Mouse (Mus musculus): Measurements from ENCODE around the gene Rasgrf1. TPM values are rescaled to one million over a fixed set of nuclear protein-coding genes. Genes with fewer than 3 reads are reported as not detected.

Rasgrf1 gene
- polyA plus RNA-seq, 1 experiment from 2014 or later, result 1.1 TPM

GRCm38 (mm10) chr9:90011849-90012248 is 102.1 kb downstream of the Rasgrf1 start:
- H3K9ac ChIP-seq, result no peak overlapping the region
- no peaks in the 10 kb centered on the region for H3K4me1 ChIP-seq
- no peak for ATAC-seq (ENCODE audit: insufficient number of reproducible peaks, low FRiP score, low TSS enrichment, low read depth)
- no peaks in the 10 kb centered on the region for H3K9me3 ChIP-seq (replicated peaks)
- no peak overlapping the region for H3K27ac ChIP-seq (replicated peaks)
- WGBS, result 56% methylated on average over 2 of the region's 2 CpGs
- H3K4me3 ChIP-seq (replicated peaks), result no peak overlapping the region
- H3K4me2 ChIP-seq (replicated peaks), result no peak overlapping the region
- H3K27me3 ChIP-seq, result no peaks in the 10 kb centered on the region
- no peaks in the 10 kb centered on the region for H3K36me3 ChIP-seq

- no peak overlapping the region for H3K4me3 ChIP-seq (replicated peaks)
- H3K27ac ChIP-seq (replicated peaks), result no peak overlapping the region
- ATAC-seq (ENCODE audit: insufficient number of reproducible peaks, low FRiP score, low TSS enrichment, low read depth), result no peak
- no peaks in the 10 kb centered on the region for H3K9me3 ChIP-seq (replicated peaks)
- 76% methylated on average over 3 of the region's 3 CpGs for WGBS
- no peaks in the 10 kb centered on the region for H3K4me1 ChIP-seq
- H3K4me2 ChIP-seq (replicated peaks), result no peak overlapping the region
- no peaks in the 10 kb centered on the region for H3K27me3 ChIP-seq
- no peak overlapping the region for H3K9ac ChIP-seq
- H3K36me3 ChIP-seq, result no peaks in the 10 kb centered on the region
Observed at GRCm38 (mm10) chr9:90014649-90015048, 104.9 kb downstream of the Rasgrf1 start.

- ATAC-seq (ENCODE audit: insufficient number of reproducible peaks, low FRiP score, low TSS enrichment, low read depth), result no peak
- Histone ChIP-seq H3K4me3 (replicated peaks) (no peak overlapping the region), H3K4me2 (replicated peaks) (no peak overlapping the region), H3K27ac (replicated peaks) (no peak overlapping the region), H3K9me3 (replicated peaks) (no peaks in the 10 kb centered on the region), H3K4me1 (no peaks in the 10 kb centered on the region), H3K27me3 (no peaks in the 10 kb centered on the region), H3K36me3 (no peaks in the 10 kb centered on the region), H3K9ac (no peak overlapping the region)
- WGBS, result 73% methylated on average over 6 of the region's 6 CpGs
Observed at GRCm38 (mm10) chr9:90016204-90016603, 106.5 kb downstream of the Rasgrf1 start.

- Histone ChIP-seq H3K4me3 (replicated peaks) (no peak overlapping the region), H3K27me3 (no peaks in the 10 kb centered on the region), H3K4me1 (no peaks in the 10 kb centered on the region), H3K9me3 (replicated peaks) (no peaks in the 10 kb centered on the region), H3K36me3 (no peaks in the 10 kb centered on the region), H3K9ac (no peak overlapping the region), H3K27ac (replicated peaks) (no peak overlapping the region), H3K4me2 (replicated peaks) (no peak overlapping the region)
- no peak for ATAC-seq (ENCODE audit: insufficient number of reproducible peaks, low FRiP score, low TSS enrichment, low read depth)
- 79% methylated on average over 6 of the region's 6 CpGs for WGBS
Observed at GRCm38 (mm10) chr9:90020866-90021265, 111.2 kb downstream of the Rasgrf1 start.

GRCm38 (mm10) chr9:90021442-90021841 is 111.7 kb downstream of the Rasgrf1 start:
- Histone ChIP-seq H3K9me3 (replicated peaks) (no peaks in the 10 kb centered on the region), H3K27me3 (no peaks in the 10 kb centered on the region), H3K4me1 (no peaks in the 10 kb centered on the region), H3K27ac (replicated peaks) (no peak overlapping the region), H3K4me3 (replicated peaks) (no peak overlapping the region), H3K9ac (no peak overlapping the region), H3K36me3 (no peaks in the 10 kb centered on the region), H3K4me2 (replicated peaks) (no peak overlapping the region)
- no peak for ATAC-seq (ENCODE audit: insufficient number of reproducible peaks, low FRiP score, low TSS enrichment, low read depth)
- 88% methylated on average over 4 of the region's 4 CpGs for WGBS

- no peak overlapping the region for H3K4me3 ChIP-seq (replicated peaks)
- no peaks in the 10 kb centered on the region for H3K4me1 ChIP-seq
- H3K27ac ChIP-seq (replicated peaks), result no peak overlapping the region
- no peak for ATAC-seq (ENCODE audit: insufficient number of reproducible peaks, low FRiP score, low TSS enrichment, low read depth)
- H3K4me2 ChIP-seq (replicated peaks), result no peak overlapping the region
- WGBS, result 84% methylated on average over 6 of the region's 6 CpGs
- no peak overlapping the region for H3K9ac ChIP-seq
- H3K9me3 ChIP-seq (replicated peaks), result no peaks in the 10 kb centered on the region
- H3K27me3 ChIP-seq, result no peaks in the 10 kb centered on the region
- no peaks in the 10 kb centered on the region for H3K36me3 ChIP-seq
Observed at GRCm38 (mm10) chr9:90027709-90028108, 118.0 kb downstream of the Rasgrf1 start.

GRCm38 (mm10) chr9:90033922-90034321 is 124.2 kb downstream of the Rasgrf1 start:
- Histone ChIP-seq H3K36me3 (no peaks in the 10 kb centered on the region), H3K4me3 (replicated peaks) (no peak overlapping the region), H3K27ac (replicated peaks) (no peak overlapping the region), H3K4me2 (replicated peaks) (no peak overlapping the region), H3K27me3 (no peaks in the 10 kb centered on the region), H3K9ac (no peak overlapping the region), H3K4me1 (no peaks in the 10 kb centered on the region), H3K9me3 (replicated peaks) (no peaks in the 10 kb centered on the region)
- no peak for ATAC-seq (ENCODE audit: insufficient number of reproducible peaks, low FRiP score, low TSS enrichment, low read depth)
- WGBS, result 75% methylated on average over 4 of the region's 4 CpGs

GRCm38 (mm10) chr9:90035168-90035567 is 125.5 kb downstream of the Rasgrf1 start:
- H3K27ac ChIP-seq (replicated peaks), result no peak overlapping the region
- H3K4me3 ChIP-seq (replicated peaks), result no peak overlapping the region
- ATAC-seq (ENCODE audit: insufficient number of reproducible peaks, low FRiP score, low TSS enrichment, low read depth), result no peak
- no peak overlapping the region for H3K4me2 ChIP-seq (replicated peaks)
- no peaks in the 10 kb centered on the region for H3K9me3 ChIP-seq (replicated peaks)
- H3K36me3 ChIP-seq, result no peaks in the 10 kb centered on the region
- H3K9ac ChIP-seq, result no peak overlapping the region
- H3K4me1 ChIP-seq, result no peaks in the 10 kb centered on the region
- 72% methylated on average over 2 of the region's 2 CpGs for WGBS
- H3K27me3 ChIP-seq, result no peaks in the 10 kb centered on the region

GRCm38 (mm10) chr9:90035794-90036193 is 126.1 kb downstream of the Rasgrf1 start:
- Histone ChIP-seq H3K4me2 (replicated peaks) (no peak overlapping the region), H3K4me1 (no peaks in the 10 kb centered on the region), H3K9me3 (replicated peaks) (no peaks in the 10 kb centered on the region), H3K4me3 (replicated peaks) (no peak overlapping the region), H3K36me3 (no peaks in the 10 kb centered on the region), H3K9ac (no peak overlapping the region), H3K27ac (replicated peaks) (no peak overlapping the region), H3K27me3 (no peaks in the 10 kb centered on the region)
- no peak for ATAC-seq (ENCODE audit: insufficient number of reproducible peaks, low FRiP score, low TSS enrichment, low read depth)
- WGBS, result 91% methylated on average over 3 of the region's 3 CpGs

GRCm38 (mm10) chr9:90036313-90036712 is 126.6 kb downstream of the Rasgrf1 start:
- Histone ChIP-seq H3K27me3 (no peaks in the 10 kb centered on the region), H3K4me1 (no peaks in the 10 kb centered on the region), H3K9me3 (replicated peaks) (no peaks in the 10 kb centered on the region), H3K9ac (no peak overlapping the region), H3K4me2 (replicated peaks) (no peak overlapping the region), H3K4me3 (replicated peaks) (no peak overlapping the region), H3K27ac (replicated peaks) (no peak overlapping the region), H3K36me3 (no peaks in the 10 kb centered on the region)
- WGBS, result 58% methylated on average over 4 of the region's 4 CpGs
- ATAC-seq (ENCODE audit: insufficient number of reproducible peaks, low FRiP score, low TSS enrichment, low read depth), result no peak; the same call in 1 of the 2 replicates

GRCm38 (mm10) chr9:90038535-90038934 is 128.8 kb downstream of the Rasgrf1 start:
- Histone ChIP-seq H3K9ac (no peak overlapping the region), H3K4me3 (replicated peaks) (no peak overlapping the region), H3K4me2 (replicated peaks) (no peak overlapping the region), H3K27me3 (no peaks in the 10 kb centered on the region), H3K27ac (replicated peaks) (no peak overlapping the region), H3K36me3 (no peaks in the 10 kb centered on the region), H3K4me1 (no peaks in the 10 kb centered on the region), H3K9me3 (replicated peaks) (no peaks in the 10 kb centered on the region)
- 78% methylated on average over 4 of the region's 4 CpGs for whole genome bisulfite sequencing
- ATAC-seq (ENCODE audit: insufficient number of reproducible peaks, low FRiP score, low TSS enrichment, low read depth), result no peak

- no peaks in the 10 kb centered on the region for H3K4me1 ChIP-seq
- no peak overlapping the region for H3K27ac ChIP-seq (replicated peaks)
- no peak overlapping the region for H3K4me3 ChIP-seq (replicated peaks)
- H3K36me3 ChIP-seq, result no peaks in the 10 kb centered on the region
- no peaks in the 10 kb centered on the region for H3K9me3 ChIP-seq (replicated peaks)
- H3K27me3 ChIP-seq, result no peaks in the 10 kb centered on the region
- no peak overlapping the region for H3K9ac ChIP-seq
- ATAC-seq (ENCODE audit: insufficient number of reproducible peaks, low FRiP score, low TSS enrichment, low read depth), result no peak
- H3K4me2 ChIP-seq (replicated peaks), result no peak overlapping the region
- 85% methylated on average over 2 of the region's 2 CpGs for WGBS
Observed at GRCm38 (mm10) chr9:90040916-90041315, 131.2 kb downstream of the Rasgrf1 start.

All from embryonic facial prominence, embryonic 15.5 days (tissue).